Mouse (Mus musculus) stomach, embryonic 15.5 days (tissue): Measurements from ENCODE around the gene Zswim2. TPM values are rescaled to one million over a fixed set of nuclear protein-coding genes. Genes with fewer than 3 reads are reported as not detected.

Source experiments
- ATAC-seq: fragments of 200-750 bp; cut with Nextera tagmentation; 2 replicates; pipeline ENCODE4 v1.8.0; 2017; ENCODE audit warnings: low read depth, moderate number of reproducible peaks, moderate TSS enrichment; ENCODE audit not compliant: insufficient read depth, low FRiP score
- H3K27ac ChIP-seq: fragments of 300-500 bp; sonication (generic); 2 replicates; pipeline ENCODE4 v1.5.1; 2015; ENCODE audit warnings: mild to moderate bottlenecking, inconsistent platforms
- H3K27me3 ChIP-seq: fragments of 300-500 bp; sonication (generic); replicated peaks from 2 replicates; pipeline ENCODE4 v1.6.1; 2015; ENCODE audit warnings: inconsistent platforms
- H3K36me3 ChIP-seq: fragments of 300-500 bp; sonication (generic); 2 replicates; pipeline ENCODE4 v1.6.1; 2015; ENCODE audit warnings: inconsistent platforms
- H3K4me1 ChIP-seq: fragments of 300-500 bp; sonication (generic); 2 replicates; pipeline ENCODE4 v1.6.1; 2015; ENCODE audit warnings: inconsistent platforms
- H3K4me2 ChIP-seq: fragments of 300-500 bp; sonication (generic); 2 replicates; pipeline ENCODE4 v1.6.1; 2015; ENCODE audit warnings: mild to moderate bottlenecking, inconsistent platforms
- H3K4me3 ChIP-seq: fragments of 300-500 bp; sonication (generic); replicated peaks from 2 replicates; pipeline ENCODE4 v1.5.1; 2015; ENCODE audit warnings: inconsistent platforms
- H3K9ac ChIP-seq: fragments of 300-500 bp; sonication (generic); 2 replicates; pipeline ENCODE4 v1.6.1; 2015; ENCODE audit warnings: inconsistent platforms
- H3K9me3 ChIP-seq: fragments of 300-500 bp; sonication (generic); 2 replicates; pipeline ENCODE4 v1.6.1; 2016; ENCODE audit warnings: inconsistent platforms
- WGBS: fragments of 180-500 bp; shearing (Covaris S2); methylation state at CpG from one replicate; pipeline ENCODE4 v1.1.7; 2015; 5-methylcytosine and 5-hydroxymethylcytosine counted together
- polyA plus RNA-seq: library from polyadenylated mRNA; unstranded; fragments of >200 nt; fragmentation: Nextera tagmentation; extraction: Ambion mirVana; gene quantifications from 2 replicates; pipeline ENCODE4 v1.2.1, GENCODE M21; 2015

The Zswim2 gene
- polyA plus RNA-seq, 1 experiment from 2014 or later = not detected

GRCm38 (mm10) chr2:83893701-83894100 lies 47.3 kb downstream of the Zswim2 start:
- H3K36me3 ChIP-seq = no peaks in the 10 kb centered on the region
- no peak overlapping the region for H3K4me3 ChIP-seq
- 88% methylated on average over 2 of the region's 2 CpGs for WGBS
- H3K27me3 ChIP-seq = no peaks in the 10 kb centered on the region
- H3K4me2 ChIP-seq = no peak overlapping the region
- no peak overlapping the region for H3K9ac ChIP-seq
- ATAC-seq = no peak
- H3K9me3 ChIP-seq = no peaks in the 10 kb centered on the region
- H3K27ac ChIP-seq = no peak overlapping the region
- H3K4me1 ChIP-seq = no peaks in the 10 kb centered on the region

- Histone ChIP-seq H3K36me3 (no peaks in the 10 kb centered on the region), H3K9me3 (no peaks in the 10 kb centered on the region), H3K4me1 (no peaks in the 10 kb centered on the region), H3K27ac (no peak overlapping the region), H3K27me3 (no peaks in the 10 kb centered on the region), H3K9ac (no peak overlapping the region), H3K4me2 (no peak overlapping the region), H3K4me3 (no peak overlapping the region)
- WGBS = 69% methylated on average over 6 of the region's 6 CpGs
- ATAC-seq = no peak
These were observed 57.1 kb downstream of the Zswim2 start for GRCm38 (mm10) chr2:83883850-83884420.

Other genes starting within 250 kb of the Zswim2 start
- gene Itgav, start 216.8 kb downstream of the Zswim2 start, polyA plus RNA-seq = 76.4 and 83.1 TPM in 2 replicates
- gene Fam171b, start 128.6 kb downstream of the Zswim2 start, polyA plus RNA-seq = 10.5 and 13.6 TPM in 2 replicates
- 0.09 TPM in 1 of 2 replicates, not detected in the other for gene Gm13698, start 14.5 kb upstream of the Zswim2 start, polyA plus RNA-seq
- gene Gm13693, start 20.3 kb upstream of the Zswim2 start, polyA plus RNA-seq = 0.09 TPM in 1 of 2 replicates, not detected in the other
- gene Gm13695, start 26.1 kb upstream of the Zswim2 start, polyA plus RNA-seq = 0.09 TPM in 1 of 2 replicates, not detected in the other
- gene Gm13696, start 31.9 kb upstream of the Zswim2 start, polyA plus RNA-seq = 0.09 TPM in 1 of 2 replicates, not detected in the other
- gene Gm13694, start 37.7 kb upstream of the Zswim2 start, polyA plus RNA-seq = 0.09 TPM in 1 of 2 replicates, not detected in the other
- gene Gm13697, start 43.5 kb upstream of the Zswim2 start, polyA plus RNA-seq = 0.09 TPM in 1 of 2 replicates, not detected in the other
- 0.09 TPM in 1 of 2 replicates, not detected in the other for gene Gm13691, start 49.3 kb upstream of the Zswim2 start, polyA plus RNA-seq